Mouse (Mus musculus) bone marrow macrophage, adult 2 months (primary cell): ENCODE measurements around the gene Foxl1.
A peak's percentile ranks its signal among the peaks of the same experiment; 100 is the strongest.

Experiments used
- CTCF ChIP-seq: IDR thresholded peaks from 2 replicates; pipeline ENCODE4 v1.5.1; 2012; ENCODE audit warnings: low read depth, mild to moderate bottlenecking, low read length, moderate library complexity
- POLR2A ChIP-seq: IDR thresholded peaks from 2 replicates; pipeline ENCODE4 v1.6.1; 2012; ENCODE audit warnings: mild to moderate bottlenecking, low read depth, low read length, borderline replicate concordance

- peak; percentile 93 for TF ChIP-seq CTCF
- no peak for TF ChIP-seq POLR2A
Measured at GRCm38 (mm10) chr8:121104049-121104818, 23.5 kb upstream of the Foxl1 start.
